In the genomic region with DNA sequence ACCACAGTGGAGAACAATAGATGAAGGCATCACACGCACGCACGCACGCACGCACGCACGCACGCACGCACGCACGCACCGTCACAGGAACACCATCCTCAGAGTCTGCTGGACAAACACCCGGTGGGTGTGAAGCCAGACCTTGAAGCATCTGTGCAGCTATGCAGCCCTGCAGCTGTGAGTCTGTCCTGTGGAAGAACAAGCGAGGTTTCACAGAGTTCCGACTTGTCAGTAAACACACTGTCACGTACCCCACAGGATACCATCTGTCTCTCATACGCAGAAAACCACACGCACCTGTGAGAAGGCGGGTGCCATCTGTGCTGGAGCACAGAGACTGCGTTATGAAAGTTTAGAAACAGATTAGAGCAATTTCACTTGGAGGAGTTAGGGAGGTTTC, we compare ENCODE assay signal across 9 mouse cellular contexts. TPM values are rescaled to one million over a fixed set of nuclear protein-coding genes. Genes with fewer than 3 reads are reported as not detected.
DNase-seq lines count a peak whose midpoint lies in the region; TF ChIP-seq lines count a peak whose summit lies in the region.
"Had no signal": no experiment of that assay in that cellular context is flagged by ENCODE, and none has a peak within 500 bp of the region (broad histone marks: within the 10 kb centered on the region; RNA-seq: fewer than 3 reads in every experiment).

No protein-coding gene starts in this region.

- H3ac ChIP-seq in C2C12 (ENCODE audit: control insufficient read depth, insufficient read length, low read depth): no peak overlapping the region

- H3K79me3 ChIP-seq in C2C12 (ENCODE audit: low read depth): no peaks in the 10 kb centered on the region

- no peaks in the 10 kb centered on the region for H3K27me3 ChIP-seq in C2C12 (ENCODE audit: control insufficient read depth, insufficient read depth, insufficient read length)
- H3K27me3 ChIP-seq: embryonic facial prominence, embryonic 13.5 days had no signal

- TF ChIP-seq CTCF in C2C12 (IDR thresholded peaks at IDR 0.05; ENCODE audit: control insufficient read depth, insufficient read depth, insufficient read length): no peak

- DNase-seq in CD8-positive naive resting alpha-beta T cell, adult 2 months (ENCODE audit: low read depth in 2 of 2, low spot score in 2 of 2): peak; percentile 75 to 80
- DNase-seq in layer of hippocampus, adult 11-12 months (ENCODE audit: low spot score): peak; percentile 89
- DNase-seq in naive thymus-derived CD4-positive, alpha-beta T cell, adult 2 months (ENCODE audit: low read depth): peak; percentile 93
- peak; percentile 72 for DNase-seq in thymus, postnatal 4 days
- DNase-seq in Muller cell, postnatal 12 days (ENCODE audit: inconsistent ontology term): no peak
- no peak for DNase-seq in retina, postnatal 1 day

- H3K79me2 ChIP-seq in C2C12 (ENCODE audit: control insufficient read depth, insufficient read depth): no peaks in the 10 kb centered on the region

- no peak overlapping the region for H3K4me3 ChIP-seq in C2C12 (ENCODE audit: insufficient read depth, poor library complexity, severe bottlenecking)
- H3K4me3 ChIP-seq: embryonic facial prominence, embryonic 13.5 days had no signal

- H3K36me3 ChIP-seq in C2C12 (ENCODE audit: control insufficient read depth, insufficient read depth): no peaks in the 10 kb centered on the region
- H3K36me3 ChIP-seq: embryonic facial prominence, embryonic 13.5 days had no signal

TF ChIP-seq in C2C12, 6 proteins besides CTCF, POLR2A, EP300 and RAD21:
- peak; percentile 11 for TF ChIP-seq MYOD1 (IDR thresholded peaks at IDR 0.05; ENCODE audit: control insufficient read depth, insufficient read length, low read depth)
- TF ChIP-seq USF1 (IDR thresholded peaks at IDR 0.05; ENCODE audit: low read depth): no peak

RNA-seq across cellular contexts. Expression of a gene that starts 22.0 kb away (rescaled TPM):
- 42.2 TPM for polyA plus RNA-seq in C2C12 (2012; fragmentation: generic; extraction: Trizol)

RNA-seq across cellular contexts. Expression of a gene that starts 44.0 kb away (rescaled TPM):
- not detected for polyA plus RNA-seq in C2C12 (2012; fragmentation: generic; extraction: Trizol)
- polyA plus RNA-seq: embryonic facial prominence, embryonic 13.5 days; macrophage had no signal

Comparison
In these comparisons a context has a peak if more than half of its experiments do, and no peak if none do; other contexts are left out.
1. DNase-seq: peak in CD8-positive naive resting alpha-beta T cell, adult 2 months (2 of 2), layer of hippocampus, adult 11-12 months (single experiment), naive thymus-derived CD4-positive, alpha-beta T cell, adult 2 months (single experiment) and thymus, postnatal 4 days (single experiment); none in Muller cell, postnatal 12 days (single experiment) and retina, postnatal 1 day (single experiment).